Mouse (Mus musculus) gastrocnemius, postnatal 36 days (tissue): ENCODE data around the gene Rcvrn. TPM values are rescaled to one million over a fixed set of nuclear protein-coding genes. Genes with fewer than 3 reads are reported as not detected.

Experiments
- DNase-seq, 2 experiments: peaks; one replicate each; pipeline ENCODE4 v3.0.0; 2022
- intact Hi-C: fragments of 180-260 bp; cut with DNase I; formaldehyde crosslinking; loops from one replicate; pipeline ENCODE4 v1.15.1; 2025
- total RNA-seq, 2 experiments: library from RNA; stranded (reverse); gene quantifications; 2 replicates each; pipeline ENCODE4 v1.2.3; 2021

Rcvrn gene
- total RNA-seq, 2 experiments from 2014 or later = not detected

DNA sequence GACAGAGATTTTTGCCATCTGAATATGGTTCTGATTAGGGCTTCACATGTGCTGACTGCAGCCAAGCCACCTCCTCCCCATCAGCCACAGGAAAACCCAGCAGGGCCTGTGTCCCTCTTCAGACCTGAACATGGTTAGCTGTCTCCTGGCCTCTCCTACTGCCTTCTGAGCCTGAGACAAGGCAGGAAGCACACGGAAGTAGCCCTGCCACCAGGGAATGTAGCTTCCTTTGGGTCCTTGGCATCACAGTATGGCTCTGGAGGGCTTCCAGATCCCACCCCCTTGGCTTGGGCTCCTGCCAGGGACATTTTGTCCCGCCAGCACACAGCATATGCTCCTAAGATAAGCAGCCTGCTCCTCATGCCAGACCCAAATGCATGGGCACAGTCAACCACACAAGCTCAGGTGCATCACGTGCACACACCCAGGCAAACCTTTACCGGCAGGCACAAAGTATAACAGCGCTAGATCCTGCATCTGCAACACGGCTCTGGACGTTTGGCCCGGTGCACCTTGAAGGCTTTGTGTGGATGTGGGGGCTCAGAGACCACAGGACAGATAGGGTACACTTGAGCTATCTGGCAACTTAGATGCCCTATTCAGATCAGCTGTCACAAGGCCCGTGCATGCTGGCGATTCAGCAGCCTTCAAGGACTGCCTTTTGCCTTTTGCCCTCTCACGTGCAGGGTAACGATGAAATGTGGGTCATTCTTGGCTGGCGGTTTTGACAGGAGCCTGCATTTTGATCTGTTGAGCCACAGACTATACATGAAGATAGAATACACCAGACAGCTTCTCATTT is 27.4 kb upstream of the Rcvrn start:
- peak; percentile 54 to 63 for DNase-seq
- intact Hi-C loops = no loop called here

DNA sequence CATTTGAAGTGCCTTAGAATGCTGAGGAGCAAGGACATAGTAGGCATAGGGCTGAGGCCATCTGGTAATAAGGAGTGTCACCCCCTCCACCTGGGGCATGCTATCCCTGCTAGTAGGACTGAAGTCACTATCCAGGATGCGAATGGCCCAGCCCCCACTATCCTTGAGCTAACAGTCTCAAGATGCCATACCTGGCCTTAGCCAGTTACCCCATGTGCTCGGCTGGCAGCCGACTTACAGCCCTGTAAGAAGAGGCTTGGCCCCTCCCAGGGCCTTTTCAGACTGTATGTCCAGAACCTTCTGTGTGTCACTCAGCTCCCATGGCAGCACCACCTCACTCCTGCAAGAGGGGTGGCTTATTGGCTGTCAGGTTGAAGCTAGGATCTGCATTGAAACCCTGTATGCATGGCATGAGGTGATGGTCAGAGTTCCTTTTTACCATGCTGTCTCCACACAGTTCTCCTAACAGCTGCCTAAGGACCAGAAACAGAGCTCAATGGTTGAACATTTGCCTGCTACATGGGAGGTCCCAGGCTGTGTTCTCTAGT is 26.6 kb upstream of the Rcvrn start:
- no peak for DNase-seq
- intact Hi-C loops = no loop called here

DNA sequence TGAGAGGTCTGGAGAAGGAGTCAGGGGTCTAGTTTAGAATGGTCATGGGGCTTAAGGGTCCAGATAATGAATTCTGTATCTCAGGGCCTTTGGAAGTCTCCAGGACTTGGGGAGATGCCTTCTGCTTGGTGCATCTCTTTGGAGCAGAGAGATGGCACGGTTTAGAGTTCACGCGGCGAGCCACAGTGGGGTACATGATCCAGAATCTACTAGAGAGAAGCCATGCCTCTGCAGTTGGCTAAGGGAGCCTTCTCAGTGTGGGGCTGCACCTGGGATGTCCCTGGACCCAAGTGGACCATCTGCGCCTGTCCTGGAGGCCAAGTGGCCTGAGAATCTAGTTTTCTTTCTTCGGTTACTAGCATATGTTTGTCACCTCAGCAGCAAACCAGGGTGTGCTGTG is 25.1 kb upstream of the Rcvrn start:
- intact Hi-C loops = loop anchor here (10.0 kb wide), 1 partner anchor 295 kb away; no protein-coding TSS in a partner anchor
- no peak for DNase-seq

DNA sequence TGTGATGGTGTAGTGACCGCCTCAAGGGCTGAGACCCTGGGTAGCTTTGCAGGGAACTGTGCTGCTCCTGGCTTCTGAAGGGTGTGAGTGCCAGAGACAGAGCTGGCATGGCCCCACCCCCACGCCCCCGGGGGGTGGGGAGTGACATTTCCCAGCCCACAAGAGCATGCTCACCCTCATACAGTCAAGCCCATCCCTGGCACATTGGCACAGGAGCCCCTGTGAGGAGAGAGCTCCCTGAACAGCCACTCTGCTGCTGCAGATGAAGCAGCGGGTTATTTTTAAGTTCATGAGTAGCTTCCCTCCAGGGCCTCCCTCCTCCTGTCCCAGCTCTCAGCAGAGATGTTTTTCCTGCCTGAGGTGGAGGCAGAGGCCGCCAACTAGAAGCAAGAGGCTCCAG is 23.0 kb upstream of the Rcvrn start:
- intact Hi-C loops = loop anchor here (10.0 kb wide), 1 partner anchor 297 kb away; no protein-coding TSS in a partner anchor
- DNase-seq = no peak

DNA sequence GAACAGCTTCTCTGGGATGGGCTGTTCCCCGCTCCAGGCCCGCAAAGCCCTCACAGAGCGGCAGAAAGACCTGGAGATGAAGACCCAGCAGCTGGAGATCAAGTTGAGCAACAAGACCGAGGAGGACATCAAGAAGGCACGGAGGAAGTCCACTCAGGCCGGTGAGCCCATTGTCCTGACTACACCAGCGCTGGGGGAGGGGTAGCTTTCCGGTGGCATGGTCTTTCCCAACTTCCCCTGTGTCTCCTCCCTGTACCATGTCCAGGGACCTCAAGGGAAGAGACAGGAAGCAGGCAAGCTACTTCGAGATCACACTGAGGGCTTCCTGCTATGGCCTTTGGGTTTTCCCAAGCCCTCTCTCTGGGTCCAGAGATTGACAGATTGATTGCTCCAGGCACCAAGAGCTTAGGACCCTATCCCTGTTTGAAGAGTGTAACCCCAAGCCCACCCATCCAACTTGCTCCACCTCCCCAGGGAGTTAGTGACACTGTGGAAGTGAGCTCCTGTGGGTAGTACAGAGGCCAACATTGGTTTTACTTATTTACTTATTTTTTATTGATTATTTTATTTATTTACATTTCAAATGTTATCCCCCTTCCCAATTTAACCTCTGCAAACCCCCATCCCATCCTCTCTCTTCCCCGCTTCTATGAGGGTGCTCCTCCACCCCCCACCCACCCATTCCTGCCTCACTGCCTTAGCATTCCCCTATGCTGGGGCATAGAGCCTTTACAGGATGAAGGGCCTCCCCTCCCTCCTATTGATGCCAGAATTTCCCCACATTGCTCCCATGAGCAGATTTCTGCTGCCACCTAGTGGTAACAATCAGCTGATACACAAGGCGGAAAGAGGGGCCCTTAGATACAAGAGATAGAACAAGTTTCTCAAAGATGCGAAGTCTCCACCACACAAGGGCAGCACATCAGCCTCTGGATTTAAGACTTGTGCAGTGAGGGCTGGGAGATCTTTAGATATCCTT is 19.3 kb upstream of the Rcvrn start:
- intact Hi-C loops = loop anchor here (2.0 to 10.0 kb wide), 2 partner anchors 19 to 301 kb away; no protein-coding TSS in a partner anchor
- no peak for DNase-seq

DNA sequence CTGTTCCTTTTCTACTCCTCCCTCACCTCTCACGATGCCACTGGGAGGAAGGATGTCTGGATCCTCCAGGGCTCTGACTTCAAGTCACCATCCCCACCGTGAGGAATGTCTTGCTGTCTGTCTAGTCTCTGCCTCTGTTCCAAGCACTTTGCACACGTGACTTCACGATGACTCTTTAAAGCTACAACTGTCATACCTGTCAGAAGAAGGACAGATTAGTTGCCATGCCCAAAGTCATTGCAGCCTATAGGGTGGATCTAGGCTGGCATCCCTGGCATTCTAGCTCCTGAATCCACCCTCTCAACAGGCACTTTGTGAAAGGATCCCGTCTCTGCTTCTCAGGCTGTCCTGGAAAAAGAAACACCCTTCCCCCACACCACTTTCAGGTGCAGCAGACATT is 15.8 kb upstream of the Rcvrn start:
- DNase-seq = no peak
- intact Hi-C loops = loop anchor here (10.0 kb wide), 1 partner anchor 304 kb away; no protein-coding TSS in a partner anchor

DNA sequence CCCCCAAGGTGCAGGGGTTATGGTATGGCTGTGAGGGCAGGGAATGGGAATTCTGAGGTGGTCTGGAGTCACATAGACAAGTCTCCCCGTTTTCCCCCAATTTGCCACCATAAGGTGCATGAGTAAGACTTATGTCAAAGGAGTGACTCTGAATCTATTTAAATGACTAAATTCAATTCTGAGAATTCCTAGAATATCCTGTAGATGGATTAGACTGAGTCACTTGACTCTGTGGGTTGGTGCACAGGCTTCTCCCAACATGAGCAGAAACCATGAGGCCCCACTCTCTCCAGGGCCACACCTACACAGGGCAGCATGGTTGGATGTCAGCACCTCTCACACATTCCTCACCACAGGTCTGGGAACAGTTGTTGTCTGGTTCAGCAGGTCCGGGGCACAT is 15.2 kb upstream of the Rcvrn start:
- no peak for DNase-seq
- intact Hi-C loops = loop anchor here (10.0 kb wide), 1 partner anchor 305 kb away; no protein-coding TSS in a partner anchor

DNA sequence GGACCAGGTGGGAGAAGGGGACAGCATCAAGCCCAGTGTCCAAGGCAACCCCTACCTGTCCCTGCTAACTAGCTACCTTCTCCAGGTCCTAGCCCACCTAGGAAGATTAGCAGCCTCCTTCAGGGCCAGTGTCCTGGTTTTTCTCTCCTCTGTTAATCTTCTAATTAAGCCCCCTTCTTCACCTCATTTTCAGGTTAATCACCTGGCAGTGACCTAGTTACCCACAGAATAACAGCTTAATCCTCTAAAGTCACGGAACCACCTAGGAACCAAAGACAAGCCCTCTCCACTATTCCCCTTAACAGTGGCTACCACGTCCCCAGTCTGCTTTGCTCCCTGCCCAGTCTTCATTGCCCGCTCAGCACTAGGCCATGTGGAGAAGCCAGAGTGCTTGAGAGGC is 13.3 kb upstream of the Rcvrn start:
- intact Hi-C loops = no loop called here
- no peak for DNase-seq

DNA sequence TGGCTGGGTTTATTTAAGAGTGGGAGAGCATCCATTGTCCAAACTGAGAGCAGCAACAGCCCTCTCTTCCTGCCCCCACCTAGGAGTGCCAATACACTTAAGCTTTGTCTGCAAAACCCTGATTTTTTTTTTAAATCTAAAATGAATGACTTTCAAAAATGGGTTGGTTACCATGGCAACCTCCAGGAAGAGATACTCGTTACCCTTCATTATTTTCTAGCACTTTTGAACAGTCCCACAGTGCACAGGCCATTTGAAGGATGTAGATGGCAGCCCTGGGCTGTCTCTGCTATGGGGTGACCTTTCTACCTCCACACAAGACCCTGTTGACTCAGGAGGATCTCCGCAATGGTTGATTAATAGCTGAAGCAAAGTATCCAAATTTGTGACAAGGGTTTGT is 9.0 kb upstream of the Rcvrn start:
- intact Hi-C loops = no loop called here
- DNase-seq = no peak

DNA sequence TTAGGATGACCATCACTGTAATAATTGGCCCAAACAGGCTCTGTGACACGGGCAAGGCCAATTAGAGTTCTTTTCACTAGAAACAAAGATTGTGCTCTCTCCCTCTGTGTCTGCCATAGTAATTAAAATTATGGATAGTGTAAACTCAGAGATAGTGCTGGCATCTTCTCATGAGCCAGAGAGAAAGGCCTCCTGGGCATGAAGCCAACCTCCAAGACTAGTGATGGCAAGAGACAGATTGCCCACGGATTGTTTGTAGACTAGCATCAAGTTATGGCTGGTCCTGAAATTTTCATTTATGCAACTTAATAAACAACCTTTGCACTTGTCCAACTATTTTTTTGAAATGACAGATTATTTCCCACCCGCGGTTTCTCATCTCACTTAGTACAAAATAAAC is 17.9 kb downstream of the Rcvrn start:
- intact Hi-C loops = no loop called here
- DNase-seq = no peak

DNA sequence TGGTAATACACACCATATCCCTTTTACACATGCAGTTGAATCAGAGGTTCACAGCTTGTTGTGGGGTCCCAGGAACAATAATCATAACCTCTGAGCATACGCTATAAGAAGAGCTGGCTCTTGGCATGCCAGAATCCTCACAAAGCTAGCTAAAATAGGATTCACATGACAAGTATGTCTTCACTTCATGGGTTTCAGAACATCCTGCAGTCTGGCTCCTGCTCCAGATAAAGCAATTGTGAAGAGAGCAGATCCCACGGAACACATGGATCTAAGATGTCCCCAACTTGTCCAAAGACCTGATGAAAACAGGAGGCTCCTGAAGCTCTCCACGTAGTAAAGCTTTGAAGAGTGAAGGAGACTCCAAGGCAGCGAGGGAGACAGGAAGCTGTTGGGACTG is 20.3 kb downstream of the Rcvrn start:
- intact Hi-C loops = no loop called here
- no peak for DNase-seq

DNA sequence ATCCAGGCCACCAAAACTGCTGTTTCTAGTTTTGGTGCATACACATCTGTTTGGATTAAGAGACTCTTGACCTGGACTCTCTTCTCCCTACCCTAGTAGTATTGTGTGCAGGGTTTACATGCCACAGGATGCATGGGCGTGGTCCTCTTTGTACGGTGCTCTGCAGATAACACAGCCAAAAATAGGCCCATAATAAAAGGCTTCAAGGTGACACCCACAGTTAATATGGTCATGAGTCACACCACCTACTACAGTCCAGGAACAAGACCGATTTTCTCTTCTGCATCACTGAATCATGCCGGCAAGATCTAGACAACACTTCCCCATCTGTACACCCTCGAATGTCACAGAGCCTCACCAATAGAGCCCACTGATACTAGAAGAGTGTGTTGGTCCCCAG is 26.4 kb downstream of the Rcvrn start:
- DNase-seq = no peak
- intact Hi-C loops = no loop called here

DNA sequence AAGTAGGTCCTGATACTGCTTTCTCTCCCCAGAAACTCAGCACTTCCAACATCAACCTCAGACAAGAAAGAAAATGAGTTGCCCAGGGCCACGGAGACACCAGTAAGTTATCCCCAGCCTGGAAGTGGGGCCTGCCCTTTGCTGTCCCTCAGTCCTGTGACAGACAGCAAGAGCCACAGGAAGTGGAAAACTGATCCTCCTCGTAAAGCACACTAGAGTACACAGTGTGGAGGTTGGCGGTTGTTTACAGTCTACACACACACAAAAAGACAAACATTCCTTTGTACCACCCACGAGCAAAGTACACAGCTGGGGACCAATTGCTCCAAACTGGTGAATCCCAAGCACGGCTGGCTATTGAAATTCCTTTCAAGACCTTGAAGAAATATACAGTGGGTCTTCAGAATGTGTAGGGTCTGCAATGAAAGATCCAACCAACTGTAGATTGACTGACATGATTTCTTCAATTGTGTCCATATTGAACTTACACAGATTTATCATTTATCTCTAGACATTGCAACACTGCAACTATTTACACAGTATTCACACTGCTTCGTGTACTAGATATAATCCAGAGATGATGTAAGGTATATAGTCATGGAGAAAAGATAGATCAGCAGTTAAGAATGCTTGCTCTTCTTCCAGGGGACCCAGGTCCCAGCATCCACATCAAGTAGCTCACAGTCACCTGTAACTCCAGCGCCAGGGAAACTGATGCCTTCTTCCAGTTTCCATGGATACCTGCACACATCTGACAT is 27.5 kb downstream of the Rcvrn start:
- DNase-seq = no peak
- intact Hi-C loops = no loop called here

DNA sequence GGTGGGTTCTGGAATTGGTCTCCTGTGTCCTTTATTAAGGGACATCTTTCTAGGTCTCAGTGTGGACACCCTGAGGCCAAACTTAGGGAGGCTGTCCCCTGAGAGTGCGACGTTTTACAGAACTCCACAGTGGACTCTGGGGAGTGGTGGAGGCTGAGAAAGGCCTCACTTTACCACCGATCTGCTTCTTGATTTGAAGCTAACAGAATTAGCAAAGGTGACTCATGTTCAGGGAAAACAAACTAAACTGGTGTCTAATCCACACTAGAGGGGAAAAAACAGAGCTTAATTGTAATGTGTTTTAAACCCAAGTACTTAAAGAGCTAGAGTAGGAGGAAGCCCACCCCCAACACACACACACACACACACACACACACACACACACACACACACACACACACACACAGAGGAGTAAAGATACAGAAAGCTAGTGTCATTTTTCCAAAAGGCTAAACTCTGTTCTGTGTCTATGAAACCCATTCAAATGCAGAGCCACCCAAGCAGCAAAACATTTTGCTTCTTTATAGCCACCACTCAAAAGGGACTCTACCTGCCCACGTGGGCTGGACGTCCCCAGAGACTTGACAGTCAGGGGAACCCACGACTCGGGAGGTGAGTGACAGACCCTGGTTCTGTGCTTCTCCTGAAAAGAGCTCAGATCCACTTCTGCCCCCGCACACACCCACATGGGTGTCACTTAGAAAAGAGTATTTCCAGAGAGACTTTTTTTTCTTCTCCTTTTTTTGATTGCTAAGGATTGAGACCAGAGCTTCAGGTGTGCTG is 28.3 kb downstream of the Rcvrn start:
- DNase-seq = no peak
- intact Hi-C loops = no loop called here

DNA sequence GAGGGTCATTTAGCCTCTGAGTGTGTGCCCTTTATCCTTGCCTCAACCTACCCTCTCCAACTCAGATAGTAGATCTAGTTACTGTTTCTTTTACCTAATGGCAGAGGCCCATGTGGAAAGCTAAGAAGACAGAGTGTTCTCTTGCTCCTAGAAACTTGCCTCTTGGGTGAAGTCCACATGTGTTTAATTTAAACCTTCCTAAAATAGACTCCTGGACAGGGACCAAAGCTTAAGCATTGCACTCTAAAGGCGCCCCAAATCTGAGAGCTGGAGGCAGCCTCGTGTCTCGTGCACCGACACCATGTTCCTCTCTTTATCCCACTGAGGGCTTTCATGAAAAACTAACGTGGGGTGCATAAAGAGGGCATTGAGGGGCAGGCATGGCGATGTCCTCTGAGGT is 32.0 kb downstream of the Rcvrn start:
- peak in 1 of 2 experiments; percentile 15 for DNase-seq
- intact Hi-C loops = no loop called here

DNA sequence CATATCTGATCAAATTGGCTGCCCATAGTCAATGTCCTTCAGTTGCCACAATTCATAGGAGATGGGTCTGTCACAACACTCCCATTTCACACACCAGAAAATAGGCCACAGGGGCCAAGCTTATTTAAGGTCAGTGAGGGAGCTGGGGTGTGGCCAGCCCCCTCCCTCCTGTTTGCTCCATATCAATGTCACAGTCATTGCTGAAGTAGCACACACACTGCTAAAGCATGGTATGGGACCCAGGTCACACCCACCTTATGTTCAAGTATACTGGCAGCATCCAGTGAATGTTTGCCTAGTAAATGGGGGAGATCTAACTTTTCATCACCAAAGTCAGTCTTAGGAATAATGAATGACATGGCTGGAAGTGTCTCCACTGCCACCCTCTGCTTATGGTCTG is 33.6 kb downstream of the Rcvrn start:
- no peak for DNase-seq
- intact Hi-C loops = no loop called here

DNA sequence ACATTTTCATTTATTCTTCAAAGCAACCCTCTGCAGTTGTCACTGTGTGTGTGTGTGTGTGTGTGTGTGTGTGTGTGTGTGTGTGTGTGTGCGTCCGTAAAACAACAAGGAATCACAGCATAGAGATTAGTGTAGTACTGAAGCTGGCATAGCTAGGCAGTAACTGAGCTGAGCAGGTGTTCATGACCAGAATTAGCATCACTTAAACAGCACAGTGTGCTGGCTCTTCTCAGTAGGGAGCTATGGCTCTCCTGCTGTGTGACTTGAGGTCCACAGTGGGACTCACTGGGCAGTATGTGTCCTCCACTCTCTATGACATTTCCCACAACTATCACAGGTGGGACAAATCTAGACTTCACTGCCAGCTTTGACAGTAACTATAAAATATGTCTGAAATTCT is 35.9 kb downstream of the Rcvrn start:
- intact Hi-C loops = no loop called here

DNA sequence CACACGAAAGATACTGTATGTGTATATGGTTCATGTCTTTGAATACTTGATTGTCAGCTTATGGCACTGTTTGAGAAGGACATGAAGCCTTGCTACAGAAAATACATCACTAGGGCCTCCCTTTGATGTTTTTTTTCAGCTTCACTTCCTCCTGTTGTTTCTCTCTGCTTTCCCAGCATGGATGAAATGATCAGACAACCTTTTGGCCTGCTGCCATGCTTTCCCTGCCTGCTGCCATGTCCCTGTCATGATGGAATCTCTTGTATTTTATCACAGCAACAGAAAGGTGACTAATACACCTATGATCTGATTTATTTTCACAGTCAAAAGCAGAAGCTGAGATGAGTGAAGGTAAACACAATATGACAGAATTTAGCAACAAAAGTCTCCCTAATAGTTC is 38.6 kb downstream of the Rcvrn start:
- intact Hi-C loops = no loop called here

More for the DNA sequence above, 35.9 kb downstream of the Rcvrn start:
- DNase-seq = no peak

DNA sequence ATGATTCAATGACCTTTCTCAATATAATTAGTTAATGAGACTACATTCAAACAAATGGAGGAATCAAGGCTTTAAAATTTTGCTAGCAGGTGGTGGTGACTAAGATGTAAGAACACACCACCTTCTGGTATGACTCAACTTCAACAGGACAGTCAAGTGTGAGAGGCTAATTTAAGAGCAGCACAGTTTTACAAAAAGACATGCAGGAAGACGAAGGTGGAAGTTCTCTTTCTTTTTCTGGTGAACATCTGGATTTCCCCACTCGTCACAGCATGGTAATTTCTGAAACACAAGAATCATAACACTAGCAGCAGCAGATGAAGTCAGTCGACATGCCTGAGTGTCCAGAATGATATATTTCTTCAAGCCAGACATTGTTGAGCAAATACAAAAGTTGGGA is 39.5 kb downstream of the Rcvrn start:
- intact Hi-C loops = no loop called here
- DNase-seq = no peak

More for the DNA sequence above, 38.6 kb downstream of the Rcvrn start:
- DNase-seq = no peak
